Mouse (Mus musculus) forebrain, embryonic 13.5 days (tissue): ENCODE data around the gene Gas6. TPM values are rescaled to one million over a fixed set of nuclear protein-coding genes. Genes with fewer than 3 reads are reported as not detected.

Experiments used
- ATAC-seq: fragments of 200-750 bp; cut with Nextera tagmentation; 2 replicates; pipeline ENCODE4 v1.8.0; 2017
- H3K27ac ChIP-seq: fragments of 300-500 bp; sonication (generic); 2 replicates; pipeline ENCODE4 v1.5.1; 2015; ENCODE audit warnings: inconsistent platforms, mild to moderate bottlenecking, moderate library complexity
- H3K27me3 ChIP-seq: fragments of 300-500 bp; sonication (generic); 2 replicates; pipeline ENCODE4 v1.6.1; 2015; ENCODE audit warnings: mild to moderate bottlenecking, inconsistent platforms
- H3K36me3 ChIP-seq: fragments of 300-500 bp; sonication (generic); 2 replicates; pipeline ENCODE4 v1.6.1; 2015; ENCODE audit warnings: mild to moderate bottlenecking, inconsistent platforms; ENCODE audit not compliant: poor library complexity, severe bottlenecking
- H3K4me1 ChIP-seq: fragments of 300-500 bp; sonication (generic); 2 replicates; pipeline ENCODE4 v1.6.1; 2015; ENCODE audit warnings: inconsistent platforms
- H3K4me2 ChIP-seq: fragments of 300-500 bp; sonication (generic); 2 replicates; pipeline ENCODE4 v1.6.1; 2015; ENCODE audit warnings: inconsistent platforms, mild to moderate bottlenecking, moderate library complexity
- H3K4me3 ChIP-seq: fragments of 300-500 bp; sonication (generic); 2 replicates; pipeline ENCODE4 v1.5.1; 2015; ENCODE audit warnings: mild to moderate bottlenecking, inconsistent platforms
- H3K9ac ChIP-seq: fragments of 300-500 bp; sonication (generic); 2 replicates; pipeline ENCODE4 v1.6.1; 2015; ENCODE audit warnings: mild to moderate bottlenecking, inconsistent platforms
- H3K9me3 ChIP-seq: fragments of 300-500 bp; sonication (generic); replicated peaks from 2 replicates; pipeline ENCODE4 v1.6.1; 2016; ENCODE audit warnings: inconsistent platforms
- WGBS: fragments of 180-500 bp; shearing (Covaris S2); methylation state at CpG from one replicate; pipeline ENCODE4 v1.1.7; 2015; 5-methylcytosine and 5-hydroxymethylcytosine counted together
- polyA plus RNA-seq: library from polyadenylated mRNA; unstranded; fragments of >200 nt; fragmentation: Nextera tagmentation; extraction: Ambion mirVana; gene quantifications from 2 replicates; pipeline ENCODE4 v1.2.1, GENCODE M21; 2015

The Gas6 gene
- polyA plus RNA-seq, 1 experiment from 2014 or later = 11.3 TPM

DNA sequence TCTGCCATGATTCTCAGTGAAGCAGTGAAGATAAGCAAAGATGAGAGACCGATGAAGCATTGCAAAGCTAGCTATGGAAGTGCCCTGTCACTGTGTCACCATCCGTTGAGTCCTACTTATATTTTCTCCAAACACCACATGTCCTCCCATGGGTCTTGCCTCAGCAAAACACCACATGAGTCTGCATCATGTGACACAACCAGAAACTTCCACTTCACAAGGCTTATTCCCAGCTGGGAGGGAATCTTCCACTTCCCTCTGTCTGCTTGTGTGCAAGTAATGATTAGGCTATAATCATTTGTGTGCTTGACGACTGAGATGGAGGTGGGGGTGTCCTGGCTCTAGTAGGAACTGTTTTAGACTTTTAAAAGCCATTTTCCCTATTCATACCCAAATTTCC is 6.9 kb upstream of the Gas6 start:
- WGBS = 84% methylated on average over 3 of the region's 3 CpGs
- no peak overlapping the region for H3K27ac ChIP-seq
- ATAC-seq = no peak
- H3K27me3 ChIP-seq = no peaks in the 10 kb centered on the region
- H3K4me3 ChIP-seq = no peak overlapping the region
- H3K9me3 ChIP-seq = no peaks in the 10 kb centered on the region
- no peak overlapping the region for H3K9ac ChIP-seq
- no peaks in the 10 kb centered on the region for H3K4me1 ChIP-seq
- H3K36me3 ChIP-seq = no peaks in the 10 kb centered on the region
- H3K4me2 ChIP-seq = no peak overlapping the region

DNA sequence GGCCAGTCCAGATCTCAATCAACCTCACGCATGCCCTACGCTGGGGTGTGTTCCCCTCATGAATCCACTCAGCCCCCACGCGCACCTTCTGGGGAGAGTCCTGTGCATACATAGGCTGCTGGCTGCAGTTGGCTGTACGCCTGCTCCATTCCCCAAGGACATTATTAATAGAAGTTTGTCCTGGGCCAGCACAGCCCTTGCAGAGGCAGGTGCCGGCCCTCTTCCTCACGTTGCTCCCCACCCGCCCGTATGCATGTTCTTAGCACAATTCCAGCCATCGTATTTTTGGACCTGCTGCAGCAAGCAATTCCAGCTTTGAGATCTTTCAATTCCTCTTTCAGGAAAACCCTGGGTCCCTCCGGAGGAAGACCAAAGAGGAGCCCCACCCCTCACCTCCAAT is 1.3 kb downstream of the Gas6 start:
- no peak overlapping the region for H3K4me3 ChIP-seq
- H3K4me1 ChIP-seq = peaks cover 22% of the 10 kb centered on the region
- ATAC-seq = no peak
- WGBS = 52% methylated on average over 11 of the region's 11 CpGs
- no peak overlapping the region for H3K27ac ChIP-seq
- H3K36me3 ChIP-seq = no peaks in the 10 kb centered on the region
- H3K9ac ChIP-seq = no peak overlapping the region
- no peaks in the 10 kb centered on the region for H3K9me3 ChIP-seq
- H3K27me3 ChIP-seq = peaks cover 46% of the 10 kb centered on the region
- H3K4me2 ChIP-seq = peak overlapping the region; percentile 86; the same call in 1 of the 2 replicates

DNA sequence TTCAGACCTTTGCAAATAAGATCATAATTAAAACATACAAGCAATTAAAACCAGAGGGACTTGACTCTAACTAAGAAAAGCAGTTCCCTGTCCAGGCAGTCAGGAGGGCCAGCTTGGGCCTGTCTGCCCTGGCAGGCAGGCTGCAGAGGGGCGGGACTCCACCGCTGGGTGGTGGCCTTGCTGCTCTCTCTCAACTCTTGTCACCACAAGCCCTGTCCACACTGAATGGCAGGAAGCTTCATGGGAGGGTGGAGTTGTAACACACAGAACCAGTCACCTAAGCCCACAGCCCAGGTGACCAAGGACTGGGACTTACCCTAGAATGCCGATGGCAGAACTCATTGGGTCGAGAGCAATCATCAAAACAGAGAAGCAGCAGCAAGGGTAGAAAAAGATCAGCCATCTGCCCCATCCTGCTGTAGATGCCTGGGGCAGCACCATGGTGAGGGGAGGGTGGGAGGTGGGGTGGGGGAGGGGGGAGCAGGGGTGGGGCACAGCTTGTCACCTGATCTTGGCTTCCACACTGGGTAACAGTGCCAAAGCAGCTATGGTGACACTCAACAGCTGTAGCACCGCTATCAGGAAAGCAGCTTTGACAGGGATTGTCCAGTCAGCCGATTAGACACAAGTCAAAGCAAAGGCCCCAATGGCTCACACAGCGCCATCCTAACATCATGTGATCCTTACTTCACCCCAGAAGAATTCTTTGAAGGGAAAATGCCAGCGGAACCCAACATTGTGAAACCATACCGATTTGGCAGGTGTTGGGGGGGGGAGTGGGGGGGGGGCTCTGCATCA is 1.9 kb downstream of the Gas6 start:
- Histone ChIP-seq H3K27ac (no peak overlapping the region), H3K4me3 (no peak overlapping the region), H3K9ac (no peak overlapping the region), H3K4me1 (peaks cover 22% of the 10 kb centered on the region), H3K4me2 (no peak overlapping the region), H3K9me3 (no peaks in the 10 kb centered on the region), H3K36me3 (no peaks in the 10 kb centered on the region), H3K27me3 (peaks cover 46% of the 10 kb centered on the region)
- ATAC-seq = no peak
- WGBS = 50% methylated on average over 9 of the region's 9 CpGs

DNA sequence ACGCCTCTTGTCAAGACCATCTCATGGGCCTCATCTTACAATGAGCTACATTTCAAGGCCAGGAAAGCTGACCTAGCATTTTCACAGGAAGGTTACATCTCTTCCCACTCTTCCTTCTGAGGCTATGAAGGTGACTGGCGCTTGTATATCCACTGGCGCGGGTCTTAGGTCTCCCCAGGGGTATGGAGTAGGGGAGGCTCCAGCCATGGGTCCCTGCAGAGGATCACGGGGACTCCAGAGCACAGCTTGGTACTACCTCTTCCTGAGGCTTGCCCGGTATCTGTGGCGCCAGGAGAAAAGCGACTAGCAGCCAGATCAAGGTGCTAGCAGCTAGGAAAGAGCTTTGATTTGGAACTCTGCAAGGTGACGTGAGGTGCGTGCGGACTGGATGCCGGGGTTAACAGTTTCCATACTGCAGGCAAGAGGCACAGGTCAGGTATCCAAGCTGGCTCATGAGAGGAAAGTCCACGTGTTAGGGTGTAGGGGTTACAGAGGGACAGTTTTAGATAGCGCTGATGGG is 2.7 kb downstream of the Gas6 start:
- H3K27ac ChIP-seq = no peak overlapping the region
- H3K4me3 ChIP-seq = no peak overlapping the region
- no peaks in the 10 kb centered on the region for H3K36me3 ChIP-seq
- H3K27me3 ChIP-seq = peaks cover 46% of the 10 kb centered on the region
- WGBS = 90% methylated on average over 14 of the region's 14 CpGs
- ATAC-seq = no peak
- H3K9me3 ChIP-seq = no peaks in the 10 kb centered on the region
- H3K4me1 ChIP-seq = peaks cover 22% of the 10 kb centered on the region
- H3K9ac ChIP-seq = no peak overlapping the region
- H3K4me2 ChIP-seq = no peak overlapping the region

DNA sequence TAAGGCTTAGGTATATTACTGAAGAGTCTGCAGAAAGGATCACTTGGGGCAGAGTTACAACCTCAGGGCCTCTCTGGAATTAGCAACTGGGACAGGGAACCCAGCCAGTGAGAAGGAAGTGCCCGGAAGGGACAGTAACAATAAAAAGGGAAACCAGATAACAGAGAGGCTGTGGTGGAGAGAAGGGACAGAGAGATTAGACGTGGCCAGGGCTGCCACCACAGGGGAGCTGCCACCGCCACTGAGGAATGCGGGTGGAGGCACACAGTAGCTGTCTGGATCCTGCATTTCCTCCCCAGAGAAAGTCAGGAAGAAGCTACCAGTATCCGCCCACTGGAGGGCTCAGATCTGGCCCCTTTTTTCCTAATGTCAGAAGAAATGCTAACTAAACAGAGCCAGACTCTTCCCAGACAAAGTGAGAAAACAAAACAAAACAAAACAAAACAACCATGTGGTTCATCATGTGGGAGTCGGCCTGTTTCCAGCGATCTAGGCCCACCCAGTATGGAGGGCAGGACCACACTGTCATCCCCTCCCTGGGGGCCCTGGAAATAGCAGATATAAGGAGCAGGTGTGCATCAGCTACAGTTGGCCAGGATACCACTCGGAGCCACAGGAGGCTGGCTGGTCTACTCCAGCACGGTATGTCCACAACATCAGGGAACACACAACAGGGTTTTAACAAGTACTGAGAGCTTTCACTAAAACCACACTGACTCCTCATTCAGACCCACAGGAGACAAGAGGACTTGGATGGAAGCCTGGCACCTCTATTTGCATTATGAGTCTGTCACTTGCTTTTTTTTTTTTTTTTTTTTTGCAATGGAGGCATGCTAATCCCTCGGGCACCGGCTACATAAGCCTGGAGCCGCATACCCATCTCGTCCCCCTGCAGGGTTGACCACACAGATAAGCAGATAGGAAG is 4.0 kb downstream of the Gas6 start:
- Histone ChIP-seq H3K4me1 (peaks cover 22% of the 10 kb centered on the region), H3K9ac (no peak overlapping the region), H3K4me3 (no peak overlapping the region), H3K4me2 (no peak overlapping the region), H3K27me3 (peaks cover 38% of the 10 kb centered on the region), H3K9me3 (no peaks in the 10 kb centered on the region), H3K27ac (no peak overlapping the region), H3K36me3 (no peaks in the 10 kb centered on the region)
- no peak for ATAC-seq
- 42% methylated on average over 13 of the region's 13 CpGs for WGBS

DNA sequence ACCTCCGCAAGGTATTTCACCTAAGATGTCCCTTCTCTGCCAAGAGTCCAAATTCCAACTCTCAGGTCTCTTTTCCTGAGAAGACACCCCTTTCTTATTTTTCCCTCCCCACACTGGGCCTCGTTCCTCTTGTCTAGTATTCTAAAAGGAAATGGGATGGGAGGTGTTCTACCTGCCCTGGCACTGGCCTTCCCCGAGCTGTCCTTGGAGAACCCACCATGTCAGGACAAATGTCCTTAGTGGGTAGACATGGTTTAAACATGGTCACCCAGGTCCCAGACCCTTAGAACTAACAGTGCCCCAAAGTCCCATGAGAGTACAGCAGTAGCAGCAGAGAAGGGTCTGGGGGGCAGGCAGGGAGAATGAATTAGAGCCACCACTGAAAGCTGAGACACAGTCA is 4.9 kb downstream of the Gas6 start:
- H3K27ac ChIP-seq = no peak overlapping the region
- 91% methylated on average over 3 of the region's 3 CpGs for WGBS
- peaks cover 22% of the 10 kb centered on the region for H3K4me1 ChIP-seq
- no peaks in the 10 kb centered on the region for H3K36me3 ChIP-seq
- no peak overlapping the region for H3K4me3 ChIP-seq
- no peak overlapping the region for H3K9ac ChIP-seq
- no peak for ATAC-seq
- H3K9me3 ChIP-seq = no peaks in the 10 kb centered on the region
- H3K27me3 ChIP-seq = peaks cover 29% of the 10 kb centered on the region
- no peak overlapping the region for H3K4me2 ChIP-seq

DNA sequence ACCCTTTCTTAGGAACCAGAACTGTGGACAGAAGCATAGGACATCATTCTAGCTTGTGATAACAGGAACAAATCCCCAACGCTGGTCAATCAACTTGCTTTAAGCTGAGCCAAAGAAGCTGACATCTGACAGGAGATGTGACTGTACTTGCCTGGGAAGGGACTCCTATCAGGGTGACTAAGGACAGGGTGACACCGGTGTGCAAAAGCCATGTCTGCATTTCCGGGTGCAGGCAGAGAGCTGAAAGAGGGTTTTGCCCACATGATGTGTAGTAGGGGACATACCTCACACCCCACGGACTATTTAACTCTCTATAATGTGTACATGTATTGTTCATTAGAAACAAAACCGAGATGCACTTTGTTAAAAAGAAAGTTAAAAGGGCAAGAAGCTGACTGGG is 11.1 kb downstream of the Gas6 start:
- no peaks in the 10 kb centered on the region for H3K4me1 ChIP-seq
- H3K4me2 ChIP-seq = no peak overlapping the region
- no peaks in the 10 kb centered on the region for H3K27me3 ChIP-seq
- H3K4me3 ChIP-seq = no peak overlapping the region
- no peak for ATAC-seq
- no peaks in the 10 kb centered on the region for H3K36me3 ChIP-seq
- no peaks in the 10 kb centered on the region for H3K9me3 ChIP-seq
- no peak overlapping the region for H3K27ac ChIP-seq
- WGBS = 86% methylated on average over 5 of the region's 5 CpGs
- no peak overlapping the region for H3K9ac ChIP-seq

DNA sequence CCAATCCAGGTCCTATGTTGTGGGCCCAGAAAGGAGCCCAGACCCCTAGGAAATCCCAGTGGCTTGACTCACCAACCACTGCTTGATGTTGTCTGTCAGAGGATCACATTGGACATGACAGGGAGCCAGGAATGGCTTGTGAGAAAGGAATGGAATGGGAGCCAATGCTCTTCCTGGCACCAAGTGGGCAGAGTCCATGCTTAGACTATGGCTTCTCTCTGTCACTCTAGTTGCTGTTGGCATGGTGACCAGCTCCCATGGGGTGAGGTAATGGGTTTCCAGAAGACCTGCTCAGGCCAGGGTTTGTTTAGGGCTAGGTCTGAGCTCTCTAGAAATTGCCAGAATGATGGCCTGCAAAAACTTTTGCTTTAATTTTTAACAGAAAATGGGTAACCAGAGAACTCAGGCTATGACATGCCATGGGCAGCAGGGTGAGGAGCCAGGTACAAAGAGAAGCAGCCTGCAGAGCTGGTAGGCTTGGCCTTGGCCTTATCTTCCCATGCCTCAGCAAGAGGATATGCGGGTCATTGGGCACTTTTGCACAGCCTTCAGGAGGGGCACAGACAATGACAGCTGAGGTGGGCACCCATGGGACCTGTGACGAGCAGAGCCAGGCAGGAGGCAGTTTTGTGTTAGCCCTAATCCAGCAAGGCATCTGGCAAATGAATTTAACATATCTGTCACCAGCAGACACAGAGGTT is 12.0 kb downstream of the Gas6 start:
- H3K4me3 ChIP-seq = no peak overlapping the region
- H3K4me2 ChIP-seq = no peak overlapping the region
- H3K4me1 ChIP-seq = no peaks in the 10 kb centered on the region
- H3K27me3 ChIP-seq = no peaks in the 10 kb centered on the region
- no peak overlapping the region for H3K27ac ChIP-seq
- no peaks in the 10 kb centered on the region for H3K9me3 ChIP-seq
- no peak overlapping the region for H3K9ac ChIP-seq
- ATAC-seq = no peak
- no peaks in the 10 kb centered on the region for H3K36me3 ChIP-seq
- WGBS = 86% methylated on average over 2 of the region's 2 CpGs

DNA sequence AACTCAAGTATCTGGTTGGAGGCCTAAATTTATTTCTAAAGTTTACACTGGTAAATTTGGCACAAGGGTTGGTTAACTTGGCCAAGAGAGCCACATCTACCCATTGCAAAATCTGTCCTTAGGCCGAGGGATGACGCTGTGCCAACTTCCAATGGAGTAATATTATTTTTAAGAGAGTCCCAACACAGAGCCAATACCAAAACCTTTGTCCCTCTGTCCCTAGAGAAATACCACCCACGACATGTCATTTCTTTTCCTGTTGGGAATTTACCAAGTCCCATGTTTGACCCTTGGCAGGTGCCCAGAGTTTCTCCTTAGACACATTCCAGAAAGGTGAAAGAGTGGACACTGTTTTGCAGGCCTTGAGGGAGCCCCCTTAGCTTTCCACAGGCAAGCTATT is 12.7 kb downstream of the Gas6 start:
- WGBS = 87% methylated on average over 3 of the region's 3 CpGs
- Histone ChIP-seq H3K4me1 (no peaks in the 10 kb centered on the region), H3K9ac (no peak overlapping the region), H3K4me2 (no peak overlapping the region), H3K9me3 (no peaks in the 10 kb centered on the region), H3K4me3 (no peak overlapping the region), H3K27ac (no peak overlapping the region), H3K36me3 (no peaks in the 10 kb centered on the region), H3K27me3 (no peaks in the 10 kb centered on the region)
- ATAC-seq = no peak

DNA sequence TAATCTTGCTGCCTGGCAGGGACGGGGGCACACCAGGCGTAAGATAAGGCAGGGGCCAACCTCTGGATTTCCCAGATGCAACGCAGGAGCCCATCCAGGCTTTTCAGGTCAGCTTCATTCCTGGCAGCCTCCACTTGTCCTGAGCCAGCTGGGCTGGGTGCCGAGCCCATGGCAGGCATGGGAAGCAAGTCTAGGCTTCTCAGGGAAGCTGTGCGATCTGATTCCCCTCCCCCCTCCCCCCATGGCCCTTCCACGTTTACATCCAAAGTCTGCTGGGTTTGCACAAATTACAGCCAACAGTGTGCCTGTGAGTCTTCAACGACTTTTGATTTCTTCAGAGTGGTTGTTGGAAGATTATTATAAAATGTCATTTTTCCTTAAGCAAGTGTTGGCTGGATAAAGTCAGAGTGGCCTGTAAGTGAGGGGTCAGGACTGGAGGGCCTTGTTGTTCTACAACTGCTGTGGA is 13.2 kb downstream of the Gas6 start:
- WGBS = 87% methylated on average over 7 of the region's 7 CpGs

DNA sequence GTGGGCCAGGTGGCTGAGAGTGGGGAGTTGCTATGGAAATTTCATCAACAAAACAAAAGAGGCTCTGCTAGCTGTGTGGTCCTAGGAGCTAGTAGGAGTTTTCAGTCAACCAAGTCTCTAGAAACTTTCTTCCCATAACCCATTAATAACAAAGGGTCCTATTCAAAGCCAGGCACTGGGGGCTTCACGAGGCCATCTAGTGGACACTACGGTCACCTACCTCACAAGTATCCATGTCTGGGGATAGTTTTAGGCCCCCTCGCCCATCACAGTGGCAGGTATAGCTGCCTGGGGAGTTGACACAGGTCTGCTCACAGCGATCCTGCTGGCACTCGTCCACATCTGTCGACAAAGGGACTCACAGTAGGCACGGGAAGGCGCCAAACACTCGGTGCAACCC is 18.4 kb downstream of the Gas6 start:
- no peak overlapping the region for H3K9ac ChIP-seq
- WGBS = 62% methylated on average over 9 of the region's 9 CpGs
- no peak for ATAC-seq
- H3K9me3 ChIP-seq = no peaks in the 10 kb centered on the region
- no peak overlapping the region for H3K4me3 ChIP-seq
- H3K36me3 ChIP-seq = no peaks in the 10 kb centered on the region
- no peaks in the 10 kb centered on the region for H3K4me1 ChIP-seq
- no peak overlapping the region for H3K4me2 ChIP-seq
- no peaks in the 10 kb centered on the region for H3K27me3 ChIP-seq
- H3K27ac ChIP-seq = no peak overlapping the region

More for the DNA sequence above, 13.2 kb downstream of the Gas6 start:
- Histone ChIP-seq H3K4me2 (no peak overlapping the region), H3K9me3 (no peaks in the 10 kb centered on the region), H3K9ac (no peak overlapping the region), H3K27ac (no peak overlapping the region), H3K36me3 (no peaks in the 10 kb centered on the region), H3K27me3 (no peaks in the 10 kb centered on the region), H3K4me1 (no peaks in the 10 kb centered on the region), H3K4me3 (no peak overlapping the region)
- ATAC-seq = no peak

DNA sequence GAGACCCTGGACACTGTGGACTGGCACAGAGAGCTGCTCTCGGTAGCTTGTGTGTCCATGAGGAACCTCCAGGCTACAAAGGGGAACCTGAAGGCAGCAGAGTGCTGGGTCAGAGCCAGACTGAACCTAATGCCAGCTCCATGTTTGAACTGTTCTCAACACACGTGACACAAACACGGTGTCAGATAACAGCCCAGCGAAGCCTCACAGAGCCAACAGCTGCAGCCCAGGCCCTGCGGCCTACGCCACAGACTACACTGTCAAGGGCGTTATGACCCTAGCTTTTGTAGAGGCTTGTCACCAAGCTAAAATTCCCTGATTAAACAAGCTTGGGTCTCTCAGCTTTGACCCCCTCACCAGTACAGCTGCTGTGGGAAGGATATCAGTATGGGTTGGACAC is 22.0 kb downstream of the Gas6 start:
- H3K4me3 ChIP-seq = no peak overlapping the region
- H3K9ac ChIP-seq = no peak overlapping the region
- no peaks in the 10 kb centered on the region for H3K4me1 ChIP-seq
- no peaks in the 10 kb centered on the region for H3K36me3 ChIP-seq
- no peaks in the 10 kb centered on the region for H3K9me3 ChIP-seq
- 84% methylated on average over 7 of the region's 7 CpGs for WGBS
- H3K27ac ChIP-seq = no peak overlapping the region
- ATAC-seq = no peak
- H3K27me3 ChIP-seq = no peaks in the 10 kb centered on the region
- H3K4me2 ChIP-seq = no peak overlapping the region
